Mouse (Mus musculus) stomach, embryonic 15.5 days (tissue): Measurements from ENCODE around the gene Sugp2. TPM values are rescaled to one million over a fixed set of nuclear protein-coding genes. Genes with fewer than 3 reads are reported as not detected.
A peak's percentile ranks its signal among the peaks of the same experiment; 100 is the strongest.
"Not testable (repeated sequence)": the region's sequence is repeated elsewhere in the genome, so short reads cannot be mapped to it uniquely, and the experiment has no call there.

ENCODE experiments used
- ATAC-seq: fragments of 200-750 bp; cut with Nextera tagmentation; 2 replicates; pipeline ENCODE4 v1.8.0; 2017; ENCODE audit warnings: low read depth, moderate number of reproducible peaks, moderate TSS enrichment; ENCODE audit not compliant: insufficient read depth, low FRiP score
- H3K27ac ChIP-seq: fragments of 300-500 bp; sonication (generic); 2 replicates; pipeline ENCODE4 v1.5.1; 2015; ENCODE audit warnings: mild to moderate bottlenecking, inconsistent platforms
- H3K27me3 ChIP-seq: fragments of 300-500 bp; sonication (generic); replicated peaks from 2 replicates; pipeline ENCODE4 v1.6.1; 2015; ENCODE audit warnings: inconsistent platforms
- H3K36me3 ChIP-seq: fragments of 300-500 bp; sonication (generic); 2 replicates; pipeline ENCODE4 v1.6.1; 2015; ENCODE audit warnings: inconsistent platforms
- H3K4me1 ChIP-seq: fragments of 300-500 bp; sonication (generic); 2 replicates; pipeline ENCODE4 v1.6.1; 2015; ENCODE audit warnings: inconsistent platforms
- H3K4me2 ChIP-seq: fragments of 300-500 bp; sonication (generic); 2 replicates; pipeline ENCODE4 v1.6.1; 2015; ENCODE audit warnings: mild to moderate bottlenecking, inconsistent platforms
- H3K4me3 ChIP-seq: fragments of 300-500 bp; sonication (generic); replicated peaks from 2 replicates; pipeline ENCODE4 v1.5.1; 2015; ENCODE audit warnings: inconsistent platforms
- H3K9ac ChIP-seq: fragments of 300-500 bp; sonication (generic); 2 replicates; pipeline ENCODE4 v1.6.1; 2015; ENCODE audit warnings: inconsistent platforms
- H3K9me3 ChIP-seq: fragments of 300-500 bp; sonication (generic); 2 replicates; pipeline ENCODE4 v1.6.1; 2016; ENCODE audit warnings: inconsistent platforms
- WGBS: fragments of 180-500 bp; shearing (Covaris S2); methylation state at CpG from one replicate; pipeline ENCODE4 v1.1.7; 2015; 5-methylcytosine and 5-hydroxymethylcytosine counted together
- polyA plus RNA-seq: library from polyadenylated mRNA; unstranded; fragments of >200 nt; fragmentation: Nextera tagmentation; extraction: Ambion mirVana; gene quantifications from 2 replicates; pipeline ENCODE4 v1.2.1, GENCODE M21; 2015

The Sugp2 gene
- polyA plus RNA-seq, 1 experiment from 2014 or later: 26.0 TPM

DNA sequence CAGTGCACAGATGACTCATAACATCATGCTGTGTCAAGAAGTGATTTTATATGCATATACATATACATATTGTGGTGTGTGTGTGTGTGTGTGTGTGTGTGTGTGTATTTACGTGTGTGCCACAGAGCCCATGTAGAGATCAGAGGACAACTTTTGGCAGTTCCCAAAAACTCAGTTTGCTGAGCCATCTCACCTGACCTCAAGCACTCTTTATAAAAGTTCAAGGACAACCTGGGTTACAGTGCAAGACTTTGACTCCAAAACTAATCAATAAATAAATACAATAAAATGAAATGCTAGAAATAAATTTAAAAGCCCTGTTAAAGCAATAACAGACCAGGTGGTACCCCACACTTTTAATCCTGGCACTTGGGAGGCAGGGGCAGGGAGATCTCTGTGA is 22.8 kb upstream of the Sugp2 start:
- 74% methylated on average over 1 of the region's 1 CpGs for WGBS
- ATAC-seq: no peak
- H3K4me3 ChIP-seq: peak overlapping the region; percentile 71

GRCm38 (mm10) chr8:70211726-70212111 is 22.3 kb upstream of the Sugp2 start:
- H3K9me3 ChIP-seq: no peaks in the 10 kb centered on the region
- 1% methylated on average over 31 of the region's 31 CpGs for WGBS
- H3K4me3 ChIP-seq: peak overlapping the region; percentile 71
- H3K4me1 ChIP-seq: peaks cover 6% of the 10 kb centered on the region; the same call in 1 of the 2 replicates
- no peak overlapping the region for H3K27ac ChIP-seq
- peak overlapping the region; percentile 99 for H3K4me2 ChIP-seq
- H3K9ac ChIP-seq: peak overlapping the region; percentile 47; the same call in 1 of the 2 replicates
- ATAC-seq: no peak
- H3K27me3 ChIP-seq: no peaks in the 10 kb centered on the region
- no peaks in the 10 kb centered on the region for H3K36me3 ChIP-seq

More for the DNA sequence above, 22.8 kb upstream of the Sugp2 start:
- H3K36me3 ChIP-seq: no peaks in the 10 kb centered on the region
- no peaks in the 10 kb centered on the region for H3K27me3 ChIP-seq
- no peaks in the 10 kb centered on the region for H3K9me3 ChIP-seq
- peaks cover 6% of the 10 kb centered on the region; the same call in 1 of the 2 replicates for H3K4me1 ChIP-seq
- H3K27ac ChIP-seq: no peak overlapping the region
- H3K4me2 ChIP-seq: peak overlapping the region; percentile 99
- H3K9ac ChIP-seq: 0 out of 2 replicates have a peak overlapping the region, but pooled peaks have one; percentile 47

DNA sequence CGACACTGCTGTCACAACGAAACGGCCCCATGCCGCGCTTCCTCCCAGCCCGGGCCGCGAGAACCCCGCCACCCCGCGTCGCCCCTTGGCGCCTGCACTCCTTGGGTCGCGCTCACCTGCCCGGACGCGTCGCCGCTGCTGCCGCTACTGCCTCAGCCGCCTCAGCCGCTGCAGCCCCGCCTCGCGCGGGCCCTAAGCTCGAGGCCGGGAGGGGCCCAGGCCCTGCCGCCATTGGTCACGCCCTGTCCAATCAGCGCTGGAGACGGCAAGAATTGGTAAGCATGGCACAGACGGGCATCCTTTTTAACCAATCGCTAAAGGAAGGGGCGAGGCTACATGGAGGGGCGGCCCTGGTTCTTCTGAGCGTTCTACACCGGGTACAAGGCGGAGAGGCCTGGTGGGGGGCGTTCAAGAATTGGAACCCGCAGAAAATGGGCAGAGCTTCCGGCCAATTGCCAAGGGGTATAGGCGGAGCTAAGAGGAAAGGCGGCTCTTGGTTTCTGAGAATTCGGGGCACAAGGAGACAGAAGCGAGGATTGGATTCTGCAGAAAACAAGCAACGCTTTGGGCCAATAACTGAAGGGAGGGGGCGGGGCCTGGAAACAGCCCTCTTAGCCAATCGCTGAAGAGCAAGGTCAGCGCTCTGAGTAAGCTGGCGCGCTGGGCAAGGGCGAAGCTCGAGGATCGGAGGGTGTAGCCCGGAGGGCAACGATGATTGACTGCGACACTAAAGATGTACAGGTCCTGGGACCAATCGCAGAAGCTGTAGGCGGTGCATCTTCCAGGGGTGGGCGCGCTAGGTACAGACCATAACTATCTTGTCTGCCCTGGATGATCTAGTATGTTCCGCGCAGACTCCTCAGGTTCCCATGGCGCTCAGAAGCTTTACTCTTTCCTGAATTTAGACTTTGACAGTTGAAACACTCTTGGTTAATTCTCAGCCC is 21.6 kb upstream of the Sugp2 start, which contains the start of gene Slc25a42:
Slc25a42 (minus strand) TSS at position 194 of the 944 bp plus-strand sequence.
- H3K4me3 ChIP-seq: peak within 1 kb of the TSS; percentile 71
- H3K4me2 ChIP-seq: peak within 1 kb of the TSS; percentile 99
- under 1% methylated on average over 63 of the region's 66 CpGs for WGBS
- peak; percentile 97 for ATAC-seq
- H3K4me1 ChIP-seq: peaks cover 6% of the 10 kb centered on the region; the same call in 1 of the 2 replicates
- peak within 1 kb of the TSS; percentile 47; the same call in 1 of the 2 replicates for H3K9ac ChIP-seq
- H3K36me3 ChIP-seq: no peaks in the 10 kb centered on the region
- peak within 1 kb of the TSS; percentile 60 for H3K27ac ChIP-seq
- H3K27me3 ChIP-seq: no peaks in the 10 kb centered on the region
- H3K9me3 ChIP-seq: no peaks in the 10 kb centered on the region

- no peaks in the 10 kb centered on the region for H3K27me3 ChIP-seq
- WGBS: 72% methylated on average over 3 of the region's 3 CpGs
- no peak for ATAC-seq
These were observed 19.6 kb upstream of the Sugp2 start for GRCm38 (mm10) chr8:70214411-70214810.

DNA sequence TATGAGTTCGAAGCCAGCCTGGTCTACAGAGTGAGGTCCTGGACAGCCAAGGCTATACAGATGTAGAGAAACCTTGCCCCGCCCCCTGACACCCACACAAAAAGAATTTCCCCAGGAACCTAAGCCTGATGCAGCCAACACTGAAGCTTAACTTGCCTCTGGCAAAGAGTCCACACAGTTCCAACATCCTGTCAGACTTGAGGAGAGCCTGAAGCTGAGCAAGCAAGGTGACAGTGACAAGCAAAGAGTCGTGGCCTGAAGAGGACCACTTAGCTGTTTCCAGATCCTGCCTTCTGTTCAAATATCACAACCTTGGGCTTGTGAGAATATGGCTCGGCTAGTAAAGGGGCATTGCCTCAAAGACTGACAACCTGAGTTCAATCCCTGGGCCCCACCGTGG is 18.9 kb upstream of the Sugp2 start:
- H3K9ac ChIP-seq: no peak overlapping the region
- peaks cover 6% of the 10 kb centered on the region; the same call in 1 of the 2 replicates for H3K4me1 ChIP-seq
- no peaks in the 10 kb centered on the region for H3K9me3 ChIP-seq
- no peak overlapping the region for H3K27ac ChIP-seq
- H3K27me3 ChIP-seq: no peaks in the 10 kb centered on the region
- ATAC-seq: no peak
- H3K4me3 ChIP-seq: no peak overlapping the region
- 70% methylated on average over 5 of the region's 5 CpGs for WGBS
- H3K36me3 ChIP-seq: no peaks in the 10 kb centered on the region
- H3K4me2 ChIP-seq: no peak overlapping the region

More at GRCm38 (mm10) chr8:70214411-70214810, 19.6 kb upstream of the Sugp2 start:
- Histone ChIP-seq H3K9me3 (no peaks in the 10 kb centered on the region), H3K27ac (no peak overlapping the region), H3K4me2 (no peak overlapping the region), H3K36me3 (no peaks in the 10 kb centered on the region), H3K4me3 (no peak overlapping the region), H3K4me1 (peaks cover 6% of the 10 kb centered on the region; the same call in 1 of the 2 replicates), H3K9ac (no peak overlapping the region)

GRCm38 (mm10) chr8:70216161-70216560 is 17.9 kb upstream of the Sugp2 start:
- not testable (repeated sequence) for H3K36me3 ChIP-seq, H3K27ac ChIP-seq, H3K9ac ChIP-seq, ATAC-seq, H3K27me3 ChIP-seq, H3K9me3 ChIP-seq, H3K4me3 ChIP-seq, H3K4me2 ChIP-seq, H3K4me1 ChIP-seq
- WGBS: 73% methylated on average over 3 of the region's 3 CpGs

DNA sequence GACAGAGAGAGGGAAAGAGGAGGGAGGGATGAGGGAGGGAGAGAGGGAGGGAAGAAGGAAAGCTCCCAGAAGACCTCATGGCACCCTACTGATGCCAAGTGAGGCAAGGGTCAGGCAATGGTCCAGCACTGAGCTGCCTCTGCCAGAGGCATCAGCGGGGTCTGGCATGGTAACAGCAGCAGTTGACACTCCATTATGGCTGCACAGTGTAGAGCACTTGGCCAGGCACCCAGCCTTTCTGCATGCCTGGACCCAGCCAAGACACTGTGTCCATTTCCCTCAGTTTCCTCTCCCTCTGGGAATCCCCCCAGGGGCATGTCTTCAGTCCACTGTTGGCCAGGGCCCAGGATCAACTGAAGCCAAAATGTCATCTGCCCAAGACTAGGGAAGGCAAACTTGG is 17.5 kb upstream of the Sugp2 start:
- Histone ChIP-seq H3K4me3 (no peak overlapping the region), H3K27ac (no peak overlapping the region), H3K4me2 (no peak overlapping the region), H3K9me3 (no peaks in the 10 kb centered on the region), H3K36me3 (no peaks in the 10 kb centered on the region), H3K4me1 (no peaks in the 10 kb centered on the region), H3K9ac (no peak overlapping the region), H3K27me3 (no peaks in the 10 kb centered on the region)
- no peak for ATAC-seq
- WGBS: 61% methylated on average over 1 of the region's 1 CpGs

DNA sequence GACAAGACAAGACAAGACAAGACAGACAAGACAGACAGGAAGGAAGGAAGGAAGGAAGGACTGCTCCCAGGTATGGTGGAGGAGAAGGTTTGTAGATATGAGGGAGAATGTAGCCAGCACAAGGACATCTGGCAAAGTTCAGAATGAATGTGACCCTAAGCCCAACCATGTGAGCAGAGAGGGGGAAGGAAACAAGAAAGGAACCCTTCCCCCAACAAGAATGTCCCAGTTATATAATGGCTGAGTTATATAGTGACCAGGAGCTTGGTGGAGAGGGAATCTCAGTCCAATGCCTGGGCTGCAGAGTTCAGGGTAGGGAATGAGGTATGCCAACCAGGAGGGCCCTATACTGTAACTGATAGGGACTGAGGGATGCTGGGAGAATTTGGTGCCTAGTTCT is 16.6 kb upstream of the Sugp2 start:
- H3K27ac ChIP-seq: no peak overlapping the region
- no peaks in the 10 kb centered on the region for H3K9me3 ChIP-seq
- H3K27me3 ChIP-seq: no peaks in the 10 kb centered on the region
- H3K9ac ChIP-seq: no peak overlapping the region
- H3K36me3 ChIP-seq: peaks cover 6% of the 10 kb centered on the region; the same call in 1 of the 2 replicates
- H3K4me2 ChIP-seq: no peak overlapping the region
- H3K4me3 ChIP-seq: no peak overlapping the region
- H3K4me1 ChIP-seq: no peaks in the 10 kb centered on the region
- ATAC-seq: no peak

DNA sequence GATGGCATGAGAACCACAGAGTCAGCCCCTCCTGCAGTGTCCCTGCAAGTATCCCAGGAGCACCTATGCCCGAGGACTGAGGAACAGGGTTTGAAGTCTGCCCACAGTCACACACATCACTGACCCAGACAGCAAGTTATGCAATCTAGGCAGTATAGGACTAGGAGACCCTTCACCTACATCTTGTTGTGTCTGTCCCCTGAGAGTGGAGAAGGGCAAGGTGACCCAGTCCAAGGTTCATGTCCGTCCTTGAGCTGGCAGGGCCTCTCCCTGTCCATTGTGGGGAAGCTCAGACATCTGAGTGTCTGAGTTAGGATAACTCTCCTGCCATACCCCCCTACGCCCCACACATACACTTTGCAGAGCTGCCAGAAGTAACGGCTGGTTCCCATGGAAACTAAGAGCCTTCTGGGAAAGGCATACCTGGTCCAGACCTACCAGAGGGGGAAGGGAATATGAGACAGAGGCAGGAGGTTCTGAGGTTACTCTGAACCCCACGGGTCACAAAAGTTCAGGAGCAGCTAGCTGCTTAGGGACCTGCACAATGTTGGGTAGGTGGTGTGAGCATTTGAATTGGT is 14.8 kb upstream of the Sugp2 start:
- Histone ChIP-seq H3K9me3 (no peaks in the 10 kb centered on the region), H3K4me2 (no peak overlapping the region), H3K4me1 (no peaks in the 10 kb centered on the region), H3K9ac (no peak overlapping the region), H3K4me3 (no peak overlapping the region), H3K27me3 (no peaks in the 10 kb centered on the region), H3K36me3 (peaks cover 15% of the 10 kb centered on the region; the same call in 1 of the 2 replicates), H3K27ac (no peak overlapping the region)
- no peak for ATAC-seq
- WGBS: 39% methylated on average over 5 of the region's 5 CpGs

- Histone ChIP-seq H3K4me1 (no peaks in the 10 kb centered on the region), H3K27ac (no peak overlapping the region), H3K4me3 (no peak overlapping the region), H3K9ac (no peak overlapping the region), H3K36me3 (peaks cover 15% of the 10 kb centered on the region; the same call in 1 of the 2 replicates), H3K9me3 (no peaks in the 10 kb centered on the region), H3K27me3 (no peaks in the 10 kb centered on the region), H3K4me2 (no peak overlapping the region)
- no peak for ATAC-seq
- 79% methylated on average over 8 of the region's 8 CpGs for WGBS
These were observed 13.7 kb upstream of the Sugp2 start for GRCm38 (mm10) chr8:70220236-70220840.

DNA sequence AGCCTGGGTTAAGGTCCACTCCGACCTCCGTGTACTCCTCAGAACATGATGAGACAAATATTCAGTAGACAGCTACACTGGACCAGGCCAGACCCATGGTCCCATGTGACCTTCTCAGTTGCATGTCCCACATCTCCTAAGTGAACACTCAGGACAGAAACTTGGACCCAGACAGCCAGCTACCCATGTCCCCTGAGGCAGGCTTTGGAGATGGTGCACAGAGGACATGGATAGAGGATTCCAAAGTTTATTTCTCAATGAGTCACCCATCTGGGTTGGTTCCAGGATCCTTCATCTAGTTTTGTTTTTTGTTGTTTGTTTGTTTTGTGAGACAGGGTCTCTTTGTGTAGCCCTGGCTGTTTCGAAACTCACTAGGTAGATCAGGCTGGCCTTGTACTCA is 13.1 kb upstream of the Sugp2 start:
- Histone ChIP-seq H3K27ac (no peak overlapping the region), H3K4me1 (no peaks in the 10 kb centered on the region), H3K27me3 (no peaks in the 10 kb centered on the region), H3K4me2 (no peak overlapping the region), H3K4me3 (no peak overlapping the region), H3K9me3 (no peaks in the 10 kb centered on the region), H3K9ac (no peak overlapping the region), H3K36me3 (peaks cover 15% of the 10 kb centered on the region; the same call in 1 of the 2 replicates)
- WGBS: 96% methylated on average over 3 of the region's 3 CpGs
- ATAC-seq: no peak
